Mouse (Mus musculus) adrenal gland, adult 8-10 months (tissue): ENCODE measurements at regions not wholly inside any gene's neighbourhood (a gene's known extent, or its start where the extent isn't known, plus 50 kb on each side); places are given as distances from the start of the nearest gene placed in this dataset.
"Not testable (repeated sequence)": the region's sequence is repeated elsewhere in the genome, so short reads cannot be mapped to it uniquely, and the experiment has no call there.

Experiments used
- DNase-seq: peaks from one replicate; pipeline ENCODE4 v3.0.0; 2022

DNA sequence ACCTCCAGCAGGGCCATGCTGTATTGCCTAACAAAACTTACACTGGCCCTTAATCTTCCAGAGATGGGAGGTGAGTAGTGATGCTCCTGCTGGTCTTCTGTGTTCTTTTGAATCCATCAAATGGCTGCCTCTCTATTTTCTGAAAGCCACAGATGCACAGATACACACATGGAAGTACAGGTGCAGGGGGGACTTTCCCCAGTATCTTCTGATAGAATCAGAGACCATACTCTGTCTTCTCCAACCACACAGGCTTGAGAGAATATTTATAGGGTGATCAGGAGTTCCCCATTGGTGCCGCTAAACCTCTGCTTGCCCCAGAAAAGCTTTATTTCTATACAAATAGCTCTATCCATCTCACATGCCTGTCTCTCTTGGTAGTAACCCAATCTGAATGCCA lies 133.5 kb upstream of the Tbl1xr1 start:
- DNase-seq: no peak

DNA sequence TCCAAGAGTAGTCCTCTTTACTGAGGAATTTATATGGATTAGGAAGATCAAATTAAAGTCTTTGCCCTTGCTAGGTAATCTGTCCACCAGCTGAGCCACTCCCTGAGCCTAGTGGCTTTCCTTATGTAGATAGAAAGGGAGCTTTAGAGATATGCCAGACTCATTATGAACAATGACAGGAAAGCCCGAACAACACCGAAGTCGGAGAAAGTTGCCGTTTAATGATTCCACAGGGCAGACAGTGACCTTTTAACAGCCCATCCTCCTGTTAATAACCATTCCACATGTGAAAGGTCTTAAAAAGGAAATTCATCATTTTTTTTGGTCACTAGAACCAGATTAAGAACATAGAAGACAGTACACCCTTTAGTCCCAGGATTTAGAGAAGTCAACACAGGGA lies 130.7 kb upstream of the Tbl1xr1 start:
- DNase-seq: no peak

DNA sequence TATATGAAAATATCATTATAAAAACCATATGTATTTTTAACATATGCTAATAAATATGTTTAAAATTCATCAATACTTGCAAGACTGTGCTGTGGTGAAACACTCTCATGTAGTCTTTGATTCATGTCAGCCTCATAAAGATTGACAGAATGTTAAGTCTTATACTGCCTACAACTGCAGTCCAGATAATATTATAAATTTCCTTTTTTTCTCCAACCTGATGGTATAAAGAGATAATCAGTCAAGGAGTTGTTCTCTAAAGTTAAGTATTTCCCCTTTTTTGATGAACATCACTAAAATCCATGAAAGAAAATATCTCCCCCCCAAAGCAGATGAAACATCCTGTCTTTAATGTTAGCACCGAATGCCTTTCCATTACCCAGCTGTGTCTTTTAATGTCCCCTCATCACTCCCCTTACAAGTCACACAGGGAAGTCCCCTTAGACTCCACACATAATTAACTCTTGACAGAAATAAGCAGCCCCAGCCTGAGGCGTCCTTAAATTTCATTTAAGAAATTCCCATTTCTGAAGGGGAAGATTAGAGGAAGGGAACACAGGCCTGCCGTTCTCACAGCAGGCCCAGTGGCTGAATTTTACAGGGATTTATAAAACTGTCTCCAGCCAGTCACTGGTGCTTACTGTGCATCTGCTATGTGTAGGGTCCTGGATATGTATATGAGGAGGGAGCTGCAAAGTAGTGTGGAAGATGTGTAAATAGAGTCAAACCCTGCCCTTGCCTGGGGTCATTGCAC lies 129.0 kb upstream of the Tbl1xr1 start:
- no peak for DNase-seq

DNA sequence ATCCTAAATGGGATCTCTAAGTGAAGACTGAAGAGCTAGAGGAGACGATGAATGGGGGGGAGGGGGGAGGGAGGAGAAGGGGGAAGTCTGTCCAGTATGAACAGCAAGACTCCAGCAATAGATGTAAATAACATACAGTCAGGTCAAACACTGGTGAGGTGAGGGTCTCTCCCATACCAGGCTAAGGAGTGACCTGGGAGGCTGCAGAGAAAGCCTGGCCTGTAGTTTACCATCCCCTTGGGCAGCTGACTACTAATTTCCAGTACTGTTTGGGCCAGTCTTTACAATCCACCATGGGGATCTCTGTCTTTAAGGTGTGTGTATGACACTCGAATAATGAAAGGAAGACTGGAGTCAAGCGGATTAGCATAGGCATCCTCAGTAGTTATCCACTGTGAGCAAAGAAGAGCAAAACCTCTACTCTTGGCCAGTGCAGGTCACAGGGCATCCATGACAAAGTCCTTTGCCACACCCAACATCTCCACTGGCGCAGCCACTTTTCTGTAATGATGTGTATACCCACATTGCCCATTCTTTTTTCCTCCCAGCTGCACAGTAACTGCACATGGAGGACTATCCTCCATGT lies 128.3 kb upstream of the Tbl1xr1 start:
- no peak for DNase-seq

DNA sequence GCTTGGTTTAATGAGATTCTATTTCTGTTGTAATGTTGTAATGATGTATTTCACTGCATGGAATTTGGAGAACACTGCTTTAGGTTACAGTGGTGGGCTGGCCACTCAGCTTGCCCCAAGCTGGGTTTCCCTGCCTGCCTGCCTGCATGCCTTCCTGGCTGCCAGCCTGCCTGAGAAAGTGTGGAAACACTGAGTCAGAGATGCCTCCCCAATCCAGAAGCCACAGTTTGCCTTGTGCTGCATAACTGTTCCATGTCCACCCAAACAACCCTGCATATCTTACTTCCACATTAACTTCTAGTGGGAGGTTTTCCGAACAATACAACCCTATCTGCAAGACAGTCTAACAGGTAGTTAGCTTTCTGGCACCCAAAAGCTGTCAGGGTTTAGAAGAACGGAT lies 127.0 kb upstream of the Tbl1xr1 start:
- DNase-seq: no peak

DNA sequence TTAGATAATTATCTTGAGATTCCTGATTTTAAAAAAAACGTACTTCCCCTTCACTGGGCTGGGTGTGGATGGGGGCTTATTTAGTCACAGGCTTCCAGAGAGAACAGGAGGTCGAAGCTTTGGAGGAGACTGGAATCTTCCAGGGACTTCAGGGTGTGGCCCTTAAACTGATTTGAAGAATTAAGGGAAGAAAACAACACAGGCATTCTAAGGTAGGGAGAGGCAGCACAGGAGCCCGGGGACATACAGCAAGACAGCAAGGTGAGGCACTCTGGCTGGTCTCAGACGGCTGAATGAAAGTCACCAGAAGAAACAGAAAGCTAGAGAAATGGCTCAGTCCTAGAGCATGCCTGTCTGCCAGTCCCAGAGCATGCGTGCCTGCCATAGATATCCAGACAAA lies 125.9 kb upstream of the Tbl1xr1 start:
- no peak for DNase-seq

DNA sequence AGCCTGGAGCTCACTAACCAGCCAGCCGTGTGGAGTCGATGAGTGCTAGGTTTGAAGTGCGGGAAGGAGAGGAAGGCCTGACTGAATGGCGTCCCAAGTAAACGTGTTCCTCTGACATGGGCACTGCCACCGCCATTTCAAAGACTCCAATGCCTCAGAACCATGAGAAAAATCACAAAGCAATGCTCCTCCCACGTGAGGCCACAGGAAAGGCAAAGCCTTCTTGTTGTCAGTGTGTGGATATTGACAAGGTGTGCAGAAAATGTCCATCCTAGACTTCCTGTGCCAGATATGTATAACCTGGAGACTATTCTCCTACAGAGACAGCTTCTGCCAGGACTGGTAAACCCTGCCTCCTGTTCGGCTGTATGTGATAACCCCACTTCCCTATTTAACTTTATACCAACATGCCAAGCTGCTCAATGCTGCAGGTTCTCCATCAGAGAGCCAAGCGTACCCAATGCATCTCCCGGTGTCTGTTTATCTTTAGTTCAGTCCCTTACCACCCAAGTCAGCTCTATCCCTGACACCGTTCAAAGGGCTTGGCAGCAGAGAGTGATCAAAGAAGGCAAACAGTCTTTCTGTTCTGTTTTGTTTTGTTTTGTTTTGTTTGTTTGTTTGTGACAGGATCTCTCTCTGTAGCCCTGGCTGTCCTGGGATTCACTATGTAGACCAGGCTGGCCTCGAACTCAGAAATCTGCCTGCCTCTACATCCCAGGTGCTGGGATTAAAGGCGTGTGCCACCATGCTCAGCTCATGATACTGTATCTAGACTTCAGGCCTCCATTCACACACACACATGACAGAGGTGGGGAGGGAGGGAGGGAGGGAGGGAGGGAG lies 124.8 kb upstream of the Tbl1xr1 start:
- DNase-seq: no peak

DNA sequence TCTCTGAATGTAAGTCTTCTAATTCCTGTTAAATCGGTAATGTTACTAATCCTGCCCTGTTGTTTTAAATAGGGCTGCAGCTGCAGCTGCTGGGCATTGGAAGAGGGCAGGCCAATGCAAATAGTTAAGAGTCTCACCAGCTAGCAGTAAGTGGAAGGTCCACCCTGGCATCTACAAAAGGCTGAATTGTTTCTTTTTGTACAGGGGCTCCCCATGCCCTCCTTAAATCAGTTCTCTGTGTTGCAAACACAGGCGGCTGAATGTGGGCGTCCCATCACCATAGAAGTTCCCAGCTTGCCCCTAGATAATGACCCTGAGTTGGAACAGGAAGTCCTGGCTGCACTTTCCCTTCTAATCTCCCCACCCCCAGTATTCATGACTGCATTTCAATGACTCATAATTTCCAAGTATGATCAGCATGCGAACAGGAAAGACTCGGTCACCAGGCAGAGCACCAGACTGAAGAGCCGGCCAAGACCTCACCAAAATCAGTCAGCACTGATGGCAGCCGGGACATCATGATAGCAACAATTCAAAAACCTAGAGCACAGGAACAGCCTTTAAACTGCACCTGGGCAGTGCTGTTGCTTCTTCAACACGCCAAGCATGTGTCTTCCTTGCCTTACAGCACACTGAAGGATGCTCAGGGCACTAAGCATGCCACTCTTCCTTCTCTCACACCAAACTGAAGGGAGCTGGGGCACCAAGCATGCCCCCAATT lies 123.6 kb upstream of the Tbl1xr1 start:
- DNase-seq: peak; percentile 81

DNA sequence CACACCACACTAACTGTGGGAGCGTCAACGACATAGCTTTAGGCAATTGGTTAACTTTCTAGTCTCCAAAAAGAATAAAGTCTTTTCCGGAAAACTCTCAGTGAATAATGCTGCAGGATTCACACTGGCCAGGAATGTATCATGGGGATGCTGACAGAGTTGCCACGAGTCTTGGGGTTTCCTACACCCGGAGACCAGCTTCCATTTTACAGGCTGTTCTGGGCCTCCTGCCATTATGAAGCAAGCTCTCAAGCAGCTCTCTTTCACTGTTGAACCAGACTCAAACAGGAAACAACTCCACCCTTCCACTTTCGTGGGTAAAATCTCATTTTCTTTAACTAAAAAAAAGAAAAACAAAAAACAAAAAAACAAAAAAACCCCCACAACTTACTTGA lies 123.0 kb upstream of the Tbl1xr1 start:
- DNase-seq: no peak

DNA sequence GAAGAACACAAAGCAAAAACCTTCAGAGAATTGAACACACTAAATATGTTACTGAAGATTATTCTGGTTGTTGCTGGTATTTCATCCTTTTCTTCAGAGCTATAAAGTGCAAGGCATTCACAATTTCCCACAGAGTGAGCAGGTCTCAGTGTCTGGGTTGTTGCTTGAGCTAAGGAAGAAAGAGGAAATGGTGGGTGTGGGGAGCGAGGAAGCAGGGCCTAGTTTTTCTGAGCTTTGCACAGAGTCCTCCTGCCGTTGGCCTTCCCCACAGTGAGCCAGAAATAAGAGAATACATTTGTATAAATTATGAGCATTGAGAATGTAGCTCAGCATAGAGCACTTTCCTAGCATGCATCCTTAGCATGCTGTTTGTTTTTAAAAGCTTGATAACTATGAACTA lies 120.8 kb upstream of the Tbl1xr1 start:
- DNase-seq: no peak

DNA sequence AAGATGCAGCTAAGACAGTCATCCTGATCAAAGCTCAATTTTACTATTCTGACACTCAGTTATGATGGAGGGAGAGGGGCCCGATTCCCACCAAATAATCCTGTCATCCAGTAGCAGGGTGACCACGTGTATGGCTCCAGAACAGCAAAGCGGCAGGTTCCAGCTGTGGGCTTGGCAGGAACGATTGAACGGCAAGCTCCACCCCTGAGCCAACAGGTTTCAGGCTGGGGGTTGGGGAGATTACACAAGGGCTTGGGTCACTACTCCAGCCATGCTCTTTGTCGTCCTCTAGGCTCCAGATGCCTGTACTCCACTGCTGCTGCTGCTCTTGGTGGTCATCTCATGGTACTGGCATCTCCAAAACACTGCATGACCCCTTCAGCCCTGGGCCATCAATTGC lies 119.3 kb upstream of the Tbl1xr1 start:
- not testable (repeated sequence) for DNase-seq

DNA sequence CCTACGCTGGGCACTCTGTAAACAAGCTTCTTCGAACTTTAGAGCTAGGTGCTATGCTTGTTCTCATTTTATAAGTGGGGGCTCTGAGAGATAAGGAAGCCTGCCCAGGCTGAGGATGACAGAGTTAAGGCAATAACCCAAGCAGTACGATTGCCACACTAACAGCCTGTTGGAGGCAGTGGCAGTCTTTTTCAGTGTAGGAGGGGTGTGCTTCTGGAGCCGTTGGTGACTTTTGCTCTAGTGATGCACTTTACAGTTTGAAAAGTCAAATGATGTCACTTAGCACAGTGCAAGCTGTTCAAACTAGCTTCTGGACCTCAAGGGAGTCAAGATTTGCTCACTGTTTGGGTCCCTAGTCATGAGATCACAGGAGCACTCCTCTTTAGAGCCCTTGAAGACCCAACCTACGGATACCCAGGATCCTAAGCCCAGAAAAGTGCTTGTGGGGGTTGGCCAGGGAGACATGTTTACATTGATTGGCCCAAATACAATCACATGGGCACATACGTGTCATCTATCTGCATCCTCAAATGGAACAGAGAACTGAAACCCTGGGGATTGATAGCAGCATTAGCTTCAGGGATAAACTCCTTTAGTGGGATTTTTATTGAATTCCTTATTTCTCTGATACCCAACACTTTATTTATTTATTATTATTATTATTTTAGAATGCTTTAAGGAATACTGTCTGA lies 117.7 kb upstream of the Tbl1xr1 start:
- DNase-seq: no peak

DNA sequence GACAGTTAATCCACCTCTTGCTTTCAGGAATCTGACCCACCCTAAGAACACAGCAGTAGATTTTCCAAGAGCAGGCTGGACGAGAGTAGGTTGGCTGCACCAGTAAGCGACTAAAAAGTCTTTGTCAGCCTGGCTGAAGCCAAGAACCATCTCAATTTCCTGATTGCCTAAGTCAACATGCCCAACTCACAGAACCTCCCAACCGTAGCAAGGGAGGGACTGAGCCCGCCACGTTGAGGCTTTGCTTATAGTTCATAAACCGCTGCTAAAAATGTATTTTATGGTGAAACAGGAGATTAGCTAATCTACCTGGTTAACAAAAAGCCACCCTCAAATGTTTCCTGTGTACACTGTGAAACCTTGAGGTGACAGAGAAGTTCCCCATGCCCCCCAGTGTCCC lies 115.4 kb upstream of the Tbl1xr1 start:
- no peak for DNase-seq

DNA sequence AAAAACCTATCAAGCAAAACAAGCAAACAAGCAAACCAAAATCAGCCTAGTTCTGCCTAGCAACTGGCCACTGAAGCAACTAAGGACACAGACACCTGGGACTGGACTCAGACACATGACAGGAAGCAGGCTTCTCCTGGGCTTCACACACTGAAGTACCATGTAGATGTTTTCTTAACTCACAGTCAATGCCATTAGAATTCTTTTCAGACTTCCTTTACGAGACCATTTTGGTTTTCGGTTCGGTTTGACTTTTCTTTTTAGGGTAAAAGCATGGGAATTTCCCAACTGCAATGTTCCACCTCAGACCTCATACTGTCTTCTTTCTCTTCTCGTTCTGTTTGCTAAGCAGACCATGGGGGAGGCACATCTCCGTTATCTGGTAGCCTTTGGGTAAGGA lies 114.7 kb upstream of the Tbl1xr1 start:
- DNase-seq: no peak

DNA sequence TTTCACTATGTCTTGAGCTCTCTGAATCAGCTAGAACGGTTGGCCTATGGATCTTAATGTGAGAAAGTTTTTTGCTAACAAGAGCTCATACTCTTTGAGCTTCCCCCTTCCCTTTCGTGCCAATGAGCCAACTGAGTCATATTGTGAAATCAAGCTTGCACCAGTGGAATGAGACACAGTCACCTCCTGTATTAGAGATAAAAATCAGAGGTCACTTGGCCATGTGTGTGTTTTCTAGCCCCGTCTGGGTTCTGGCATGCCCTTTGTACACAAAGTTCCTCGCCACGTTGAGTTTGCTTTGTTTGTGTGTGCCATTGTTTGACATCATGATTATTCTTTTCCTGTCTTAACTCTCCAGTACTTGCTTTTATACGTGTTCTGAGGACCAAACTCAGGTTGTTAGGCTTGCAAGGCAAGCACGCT lies 114.1 kb upstream of the Tbl1xr1 start:
- peak; percentile 67 for DNase-seq

DNA sequence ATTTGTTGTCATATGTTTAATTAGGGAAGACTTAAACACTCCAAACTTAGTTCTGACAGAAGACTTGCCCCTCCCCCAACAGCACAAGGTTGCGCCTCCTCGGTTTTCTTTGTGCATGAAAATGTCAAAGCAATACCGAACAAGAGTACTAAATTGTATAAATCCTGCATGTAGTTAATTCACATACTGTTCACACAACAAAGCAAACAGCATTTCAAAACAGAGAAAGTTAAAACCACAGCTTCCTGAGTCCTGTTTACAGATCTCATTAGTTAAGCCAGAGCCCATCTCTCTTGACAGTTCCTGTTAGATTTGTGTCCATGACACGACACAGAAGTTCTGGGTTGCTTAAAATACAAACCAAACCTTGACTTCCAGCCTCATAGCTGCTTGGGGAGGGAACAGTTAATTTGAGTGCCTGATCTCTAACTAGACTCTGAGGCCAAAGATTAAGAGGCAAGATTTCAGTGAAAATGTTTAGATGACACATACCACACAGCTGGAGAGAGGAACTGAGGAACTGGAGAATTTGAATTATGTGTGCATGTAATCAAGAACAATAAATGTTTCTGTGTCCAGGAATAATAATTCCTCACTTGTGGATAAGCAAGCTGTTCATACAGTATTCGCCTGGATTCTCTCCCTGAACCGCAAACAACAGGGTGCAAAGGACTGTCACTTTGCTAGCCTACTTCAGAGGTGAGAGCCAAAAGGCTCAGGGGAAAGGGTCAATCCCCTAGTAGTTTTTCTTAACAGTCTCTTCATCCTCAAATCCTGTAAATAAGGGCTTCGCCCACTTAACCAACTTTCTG lies 113.3 kb upstream of the Tbl1xr1 start:
- DNase-seq: no peak

DNA sequence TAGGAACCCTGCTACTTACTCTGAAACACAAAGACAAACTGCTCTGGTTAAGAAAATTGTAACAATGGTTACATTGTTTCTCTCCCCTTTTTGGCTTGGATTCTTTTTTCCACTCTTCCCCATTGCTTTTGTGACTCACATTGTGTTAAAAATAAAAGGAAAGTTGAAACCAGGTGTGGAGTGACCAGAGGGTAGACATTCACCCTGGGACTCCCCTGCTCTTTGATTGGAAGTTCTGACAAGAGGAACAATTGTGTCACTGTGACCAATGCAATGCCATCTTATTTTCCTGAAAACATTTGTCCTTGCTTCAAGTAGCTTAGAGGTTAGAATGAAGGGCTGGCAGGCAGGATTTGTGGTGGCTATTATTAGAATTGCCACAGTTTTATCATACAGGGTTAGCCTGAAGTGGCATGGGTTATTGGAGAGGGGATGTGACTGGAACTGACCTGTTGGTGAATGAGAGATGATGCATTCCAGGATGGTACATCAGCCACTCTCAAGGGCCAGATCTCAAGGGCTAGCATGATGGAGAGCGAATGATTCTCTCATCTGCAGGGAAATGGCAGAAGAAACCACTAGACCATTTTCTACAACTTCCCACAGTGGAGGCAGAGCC lies 112.6 kb upstream of the Tbl1xr1 start:
- no peak for DNase-seq

DNA sequence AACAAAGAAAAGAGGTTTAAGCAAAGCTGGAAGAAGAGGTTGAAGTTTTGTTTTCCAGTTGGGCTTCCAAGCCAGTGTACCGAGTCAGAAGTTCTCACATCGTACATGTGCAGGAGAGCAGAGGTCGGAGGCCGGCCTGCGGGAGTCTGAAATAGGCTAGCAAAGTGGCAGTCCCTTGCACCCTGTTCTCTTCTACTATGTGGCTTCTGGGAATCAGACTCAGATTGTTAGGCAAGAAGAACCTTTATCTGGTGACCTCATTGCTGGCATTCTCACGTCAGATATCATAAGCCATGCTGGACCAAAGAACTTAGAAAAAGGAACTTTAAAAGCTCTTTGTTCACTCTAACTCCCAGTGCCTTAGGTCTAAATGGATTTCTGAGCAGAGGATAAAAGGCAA lies 112.0 kb upstream of the Tbl1xr1 start:
- no peak for DNase-seq

DNA sequence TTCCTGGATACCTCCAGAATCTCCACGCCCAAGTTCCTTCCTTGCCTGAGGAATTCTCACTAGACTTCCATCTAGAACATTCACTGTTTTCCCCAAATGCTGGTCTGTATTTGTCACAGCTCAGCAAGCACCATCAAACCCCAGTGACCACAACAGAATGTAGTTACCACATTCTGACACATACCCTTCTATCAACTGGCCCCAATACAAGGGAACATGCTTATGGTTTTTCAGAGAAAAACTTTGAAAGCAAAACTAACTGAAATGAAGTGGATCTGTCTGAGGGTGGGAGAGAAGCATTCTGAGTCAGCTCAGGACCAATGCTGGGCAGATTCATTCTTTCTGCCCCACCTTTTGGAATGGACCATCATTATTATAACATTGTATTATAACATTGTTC lies 110.9 kb upstream of the Tbl1xr1 start:
- DNase-seq: no peak

DNA sequence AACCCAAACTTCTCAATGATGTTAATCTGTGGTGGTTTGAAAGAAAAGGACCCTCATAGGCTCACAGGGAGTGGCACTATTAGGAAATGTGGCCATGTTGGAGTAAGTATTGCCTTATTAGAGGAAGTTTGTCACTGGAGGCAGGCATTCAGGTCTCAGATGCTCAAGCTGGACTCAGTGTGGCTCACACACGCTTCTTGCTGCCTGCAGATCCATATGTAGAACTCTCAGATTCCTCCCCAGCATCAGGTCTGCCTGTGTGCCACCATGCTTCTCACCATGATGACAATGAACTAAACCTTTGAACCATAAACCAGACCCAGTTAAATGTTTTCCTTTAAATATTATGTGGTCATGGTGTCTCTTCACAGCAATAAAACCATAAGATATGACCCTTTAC lies 104.7 kb upstream of the Tbl1xr1 start:
- no peak for DNase-seq

DNA sequence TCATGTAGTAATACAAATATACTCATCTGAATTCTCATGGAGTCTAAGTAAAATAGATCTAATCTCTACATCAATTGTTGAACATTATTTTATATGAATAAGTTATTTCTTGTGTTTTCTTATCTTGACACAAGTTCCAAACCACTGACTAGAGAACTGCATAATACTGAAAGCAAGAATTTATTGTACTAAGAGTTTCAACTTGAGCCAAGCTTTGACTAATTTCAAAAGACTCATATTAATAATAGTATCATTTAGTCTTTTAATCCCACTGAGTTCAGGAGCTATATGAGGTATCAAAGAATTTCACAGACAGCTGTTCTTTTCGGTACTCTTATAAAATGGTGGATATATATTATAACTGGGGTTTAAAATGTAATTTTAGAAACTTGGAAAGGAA lies 103.3 kb upstream of the Tbl1xr1 start:
- DNase-seq: no peak
